Mouse (Mus musculus) embryonic facial prominence, embryonic 11.5 days (tissue): ENCODE results near the gene Kalrn. TPM values are rescaled to one million over a fixed set of nuclear protein-coding genes. Genes with fewer than 3 reads are reported as not detected.
"Not testable (repeated sequence)": the region's sequence is repeated elsewhere in the genome, so short reads cannot be mapped to it uniquely, and the experiment has no call there.

ENCODE experiments used
- ATAC-seq: fragments of 200-750 bp; cut with Nextera tagmentation; replicated peaks from 2 replicates; pipeline ENCODE4 v1.8.0; 2017; ENCODE audit warnings: low read depth; ENCODE audit not compliant: insufficient number of reproducible peaks, low FRiP score, low TSS enrichment
- DNase-seq: peaks from one replicate; pipeline ENCODE4 v3.0.0-alpha.2; 2015; ENCODE audit warnings: low spot score
- H3K27ac ChIP-seq: fragments of 300-500 bp; sonication (generic); replicated peaks from 2 replicates; pipeline ENCODE4 v1.5.1; 2014; ENCODE audit warnings: mild to moderate bottlenecking, low read depth, low read length, control low read depth
- H3K27me3 ChIP-seq: fragments of 300-500 bp; sonication (generic); 2 replicates; pipeline ENCODE4 v1.6.1; 2014; ENCODE audit warnings: mild to moderate bottlenecking, low read length, moderate library complexity, mixed read lengths; ENCODE audit not compliant: control insufficient read depth, insufficient read depth
- H3K36me3 ChIP-seq: fragments of 300-500 bp; sonication (generic); replicated peaks from 2 replicates; pipeline ENCODE4 v1.6.1; 2014; ENCODE audit warnings: low read depth, mild to moderate bottlenecking, low read length, moderate library complexity, mixed read lengths; ENCODE audit not compliant: control insufficient read depth, insufficient read depth
- H3K4me1 ChIP-seq: fragments of 300-500 bp; sonication (generic); 2 replicates; pipeline ENCODE4 v1.6.1; 2014; ENCODE audit warnings: low read length, mixed read lengths; ENCODE audit not compliant: control insufficient read depth, insufficient read depth
- H3K4me2 ChIP-seq: fragments of 300-500 bp; sonication (generic); 2 replicates; pipeline ENCODE4 v1.6.1; 2014; ENCODE audit warnings: low read depth, mild to moderate bottlenecking, control low read depth, low read length, moderate library complexity
- H3K4me3 ChIP-seq: fragments of 300-500 bp; sonication (generic); 2 replicates; pipeline ENCODE4 v1.5.1; 2014; ENCODE audit warnings: low read depth, low read length, control low read depth
- H3K9ac ChIP-seq: fragments of 300-500 bp; sonication (generic); replicated peaks from 2 replicates; pipeline ENCODE4 v1.6.1; 2014; ENCODE audit warnings: mild to moderate bottlenecking, control low read depth, low read length
- H3K9me3 ChIP-seq: fragments of 300-500 bp; sonication (generic); replicated peaks from 2 replicates; pipeline ENCODE4 v1.6.1; 2016; ENCODE audit warnings: mild to moderate bottlenecking, low read length, inconsistent platforms, mixed read lengths; ENCODE audit not compliant: control insufficient read depth
- whole genome bisulfite sequencing: fragments of 180-500 bp; shearing (Covaris S2); extraction: QIAGEN DNeasy Blood & Tissue Kit; methylation state at CpG from one replicate; pipeline ENCODE4 v1.1.7; 2014; 5-methylcytosine and 5-hydroxymethylcytosine counted together
- polyA plus RNA-seq: library from polyadenylated mRNA; unstranded; fragments of >200 nt; fragmentation: Nextera tagmentation; extraction: Ambion mirVana; gene quantifications from 2 replicates; pipeline ENCODE4 v1.2.1, GENCODE M21; 2014

Kalrn gene
- polyA plus RNA-seq, 1 experiment from 2014 or later, result 12.0 TPM

DNA sequence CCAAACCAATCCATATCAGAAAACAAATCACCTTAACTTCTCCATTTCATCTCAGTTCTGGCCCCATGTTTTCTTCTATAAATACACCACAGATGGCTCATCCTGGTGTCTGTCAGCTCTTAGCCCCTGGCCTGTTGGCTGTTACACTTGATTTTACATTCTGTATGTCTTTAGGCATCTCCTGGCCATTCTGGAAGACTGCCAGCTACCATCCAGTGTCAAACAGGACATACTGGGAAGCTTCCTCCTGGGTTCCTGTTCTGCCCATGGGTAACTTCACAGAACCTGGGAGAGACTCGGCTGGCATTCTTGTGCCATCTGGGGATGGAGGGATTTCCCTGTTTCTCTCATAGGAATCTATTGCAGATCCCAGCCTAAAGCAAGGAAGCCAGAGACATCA, 261.8 kb downstream of the Kalrn start:
- Histone ChIP-seq H3K4me3 (no peak overlapping the region), H3K9me3 (no peaks in the 10 kb centered on the region), H3K27ac (no peak overlapping the region), H3K4me1 (no peaks in the 10 kb centered on the region), H3K36me3 (no peaks in the 10 kb centered on the region; the same call in 1 of the 2 replicates), H3K4me2 (no peak overlapping the region), H3K27me3 (no peaks in the 10 kb centered on the region), H3K9ac (no peak overlapping the region)
- ATAC-seq, result no peak
- 96% methylated on average over 1 of the region's 1 CpGs for WGBS
- no peak for DNase-seq

DNA sequence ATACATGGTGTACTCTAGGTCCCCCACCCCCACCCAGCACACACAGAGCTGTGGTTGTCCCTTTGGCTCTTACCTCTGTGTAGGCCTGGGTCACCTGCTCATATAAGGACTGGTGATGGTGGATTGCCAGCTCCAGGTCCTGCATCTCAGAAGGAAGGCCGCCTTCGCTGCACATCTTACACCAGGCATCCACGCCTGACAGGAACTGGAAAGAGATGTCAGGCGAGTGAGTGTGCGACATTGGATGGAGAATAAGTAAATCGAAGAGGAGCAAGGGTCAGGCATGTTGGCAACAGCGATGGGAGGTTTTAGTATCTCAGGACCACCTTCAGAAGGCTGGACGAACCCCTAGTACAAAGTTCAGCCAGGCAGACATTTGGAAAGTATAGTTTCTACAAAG, 263.0 kb downstream of the Kalrn start:
- no peak overlapping the region for H3K27ac ChIP-seq
- H3K9me3 ChIP-seq, result no peaks in the 10 kb centered on the region
- no peak for ATAC-seq
- H3K4me2 ChIP-seq, result no peak overlapping the region
- no peaks in the 10 kb centered on the region for H3K27me3 ChIP-seq
- no peaks in the 10 kb centered on the region; the same call in 1 of the 2 replicates for H3K36me3 ChIP-seq
- no peak overlapping the region for H3K4me3 ChIP-seq
- H3K4me1 ChIP-seq, result no peaks in the 10 kb centered on the region
- DNase-seq, result no peak
- no peak overlapping the region for H3K9ac ChIP-seq
- 91% methylated on average over 8 of the region's 8 CpGs for WGBS

- DNase-seq (no peak), ATAC-seq (no peak)
- Histone ChIP-seq H3K4me2 (no peak overlapping the region), H3K27ac (no peak overlapping the region), H3K4me3 (no peak overlapping the region), H3K9ac (no peak overlapping the region), H3K4me1 (no peaks in the 10 kb centered on the region), H3K36me3 (no peaks in the 10 kb centered on the region), H3K9me3 (no peaks in the 10 kb centered on the region), H3K27me3 (no peaks in the 10 kb centered on the region)
- 89% methylated on average over 1 of the region's 1 CpGs for WGBS
Measured at GRCm38 (mm10) chr16:34308324-34308723, 265.0 kb downstream of the Kalrn start.

- Histone ChIP-seq H3K4me2 (no peak overlapping the region), H3K4me1 (no peaks in the 10 kb centered on the region), H3K27ac (no peak overlapping the region), H3K27me3 (no peaks in the 10 kb centered on the region), H3K36me3 (no peaks in the 10 kb centered on the region), H3K9me3 (no peaks in the 10 kb centered on the region), H3K9ac (no peak overlapping the region), H3K4me3 (no peak overlapping the region)
- 89% methylated on average over 9 of the region's 9 CpGs for WGBS
- no peak for ATAC-seq
- no peak for DNase-seq
Measured at GRCm38 (mm10) chr16:34307458-34307857, 265.9 kb downstream of the Kalrn start.

GRCm38 (mm10) chr16:34305586-34305985, 267.7 kb downstream of the Kalrn start:
- no peak for DNase-seq
- 66% methylated on average over 4 of the region's 4 CpGs for WGBS
- no peaks in the 10 kb centered on the region for H3K9me3 ChIP-seq
- H3K27me3 ChIP-seq, result no peaks in the 10 kb centered on the region
- H3K27ac ChIP-seq, result no peak overlapping the region
- H3K4me3 ChIP-seq, result no peak overlapping the region
- no peak overlapping the region for H3K9ac ChIP-seq
- H3K4me1 ChIP-seq, result no peaks in the 10 kb centered on the region
- ATAC-seq, result 0 out of 2 replicates have a peak, but pooled peaks have one; percentile 48
- H3K4me2 ChIP-seq, result no peak overlapping the region
- no peaks in the 10 kb centered on the region for H3K36me3 ChIP-seq

DNA sequence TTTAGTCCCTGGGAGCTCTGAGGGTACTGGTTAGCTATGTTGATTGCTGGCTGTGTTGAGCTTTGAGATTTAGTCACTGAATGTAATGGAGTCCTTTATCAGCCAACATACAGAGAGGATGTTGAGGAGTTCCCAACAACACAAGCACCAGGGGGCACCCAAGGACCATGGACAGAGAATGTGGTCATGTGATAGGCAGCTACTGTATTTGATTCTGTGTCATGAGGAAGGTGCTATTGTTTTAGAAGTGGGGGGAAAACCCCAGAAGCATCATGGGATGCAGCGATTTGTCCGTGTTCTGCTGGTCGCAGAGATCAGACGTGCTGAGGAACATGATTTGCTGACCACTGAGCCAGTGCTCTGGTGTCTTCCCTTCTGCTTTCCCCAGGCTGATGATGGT, 269.5 kb downstream of the Kalrn start:
- not testable (repeated sequence) for ATAC-seq, H3K9ac ChIP-seq, H3K4me1 ChIP-seq, H3K27ac ChIP-seq, H3K36me3 ChIP-seq, H3K4me3 ChIP-seq, H3K9me3 ChIP-seq, H3K4me2 ChIP-seq, H3K27me3 ChIP-seq
- DNase-seq, result peak; percentile 13
- 74% methylated on average over 4 of the region's 4 CpGs for WGBS

- Histone ChIP-seq H3K27me3 (no peaks in the 10 kb centered on the region), H3K27ac (no peak overlapping the region), H3K4me3 (no peak overlapping the region), H3K4me1 (no peaks in the 10 kb centered on the region), H3K36me3 (no peaks in the 10 kb centered on the region), H3K9ac (no peak overlapping the region), H3K4me2 (no peak overlapping the region), H3K9me3 (no peaks in the 10 kb centered on the region)
- ATAC-seq, result no peak
- 91% methylated on average over 1 of the region's 1 CpGs for WGBS
- no peak for DNase-seq
Measured at GRCm38 (mm10) chr16:34302503-34302902, 270.8 kb downstream of the Kalrn start.

- no peak overlapping the region for H3K9ac ChIP-seq
- ATAC-seq, result no peak
- H3K4me2 ChIP-seq, result no peak overlapping the region
- WGBS, result 94% methylated on average over 1 of the region's 1 CpGs
- H3K36me3 ChIP-seq, result no peaks in the 10 kb centered on the region
- no peak overlapping the region for H3K27ac ChIP-seq
- no peak overlapping the region for H3K4me3 ChIP-seq
- H3K9me3 ChIP-seq, result no peaks in the 10 kb centered on the region
- no peak for DNase-seq
- H3K27me3 ChIP-seq, result no peaks in the 10 kb centered on the region
- H3K4me1 ChIP-seq, result no peaks in the 10 kb centered on the region
Measured at GRCm38 (mm10) chr16:34302063-34302462, 271.3 kb downstream of the Kalrn start.
